Comparison of ENCODE assay signal across 20 mouse cellular contexts in the genomic region with DNA sequence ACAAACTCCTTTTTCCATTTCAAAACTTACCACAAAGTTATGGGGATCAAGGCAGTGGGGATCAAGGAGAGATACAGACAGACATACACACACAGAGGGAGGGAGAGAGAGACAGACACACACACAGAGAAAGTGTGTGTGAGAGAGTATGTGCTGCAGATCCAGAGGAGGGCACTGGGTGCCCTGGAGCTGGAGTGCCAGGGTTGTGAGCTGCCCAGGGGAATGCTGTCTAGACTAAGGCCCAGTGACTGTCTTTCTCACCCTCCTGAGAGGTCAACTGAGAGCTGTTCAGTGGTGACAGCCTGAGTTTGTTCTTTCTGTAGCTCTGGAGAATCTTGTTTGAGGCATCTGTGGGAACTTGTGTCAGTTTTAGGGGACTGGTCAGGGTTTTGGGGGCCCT. TPM values are rescaled to one million over a fixed set of nuclear protein-coding genes. Genes with fewer than 3 reads are reported as not detected.
DNase-seq lines count a peak whose midpoint lies in the region; ATAC-seq and TF ChIP-seq lines count a peak whose summit lies in the region.
"Had no signal": no experiment of that assay in that cellular context is flagged by ENCODE, and none has a peak within 500 bp of the region (broad histone marks: within the 10 kb centered on the region; RNA-seq: fewer than 3 reads in every experiment).

No protein-coding gene starts in this region.

- no peaks in the 10 kb centered on the region for H3K9me3 ChIP-seq in midbrain, embryonic 11.5 days (ENCODE audit: control insufficient read depth, low read length)
- no peaks in the 10 kb centered on the region for H3K9me3 ChIP-seq in midbrain, embryonic 14.5 days (ENCODE audit: control insufficient read depth, low read length)
- no peaks in the 10 kb centered on the region for H3K9me3 ChIP-seq in limb, embryonic 12.5 days
- H3K9me3 ChIP-seq in midbrain, embryonic 16.5 days (replicated peaks; ENCODE audit: control insufficient read depth, low read length, poor library complexity, severe bottlenecking), result no peaks in the 10 kb centered on the region
- H3K9me3 ChIP-seq: embryonic facial prominence, embryonic 10.5 days; forebrain, embryonic 15.5 days; G1E; heart, embryonic 10.5 days; hindbrain, embryonic 13.5 days; intestine, embryonic 15.5 days had no signal

- intact Hi-C loops in gastrocnemius, adult 2 months (cut with DNase I), result no loop called here

- no peaks in the 10 kb centered on the region for H3K4me1 ChIP-seq in midbrain, embryonic 11.5 days (ENCODE audit: control insufficient read depth, insufficient read depth, low read length)
- H3K4me1 ChIP-seq in midbrain, embryonic 14.5 days (ENCODE audit: control insufficient read depth, insufficient read depth, low read length), result no peaks in the 10 kb centered on the region
- H3K4me1 ChIP-seq in limb, embryonic 12.5 days (replicated peaks), result peaks cover 15% of the 10 kb centered on the region
- H3K4me1 ChIP-seq in midbrain, embryonic 16.5 days (ENCODE audit: control insufficient read depth, insufficient read depth, low read length), result no peaks in the 10 kb centered on the region
- H3K4me1 ChIP-seq in cerebellum, adult 2 months (ENCODE audit: control insufficient read depth, insufficient read depth, low read length), result no peaks in the 10 kb centered on the region; the same call in 1 of the 2 replicates
- H3K4me1 ChIP-seq: forebrain, embryonic 15.5 days had no signal

- no peak overlapping the region for H3K27ac ChIP-seq in gastrocnemius, adult 2 months
- no peak overlapping the region for H3K27ac ChIP-seq in midbrain, embryonic 11.5 days (ENCODE audit: low read depth, low read length)
- H3K27ac ChIP-seq in midbrain, embryonic 14.5 days (replicated peaks; ENCODE audit: low read depth, low read length), result no peak overlapping the region
- 0 out of 2 replicates have a peak overlapping the region, but pooled peaks have one; percentile 9 for H3K27ac ChIP-seq in limb, embryonic 12.5 days
- H3K27ac ChIP-seq in midbrain, embryonic 16.5 days (ENCODE audit: low read length), result no peak overlapping the region
- H3K27ac ChIP-seq in cerebellum, adult 2 months (ENCODE audit: insufficient read depth, low read length), result no peak overlapping the region
- H3K27ac ChIP-seq: forebrain, embryonic 15.5 days; heart, embryonic 10.5 days; hindbrain, embryonic 13.5 days; intestine, embryonic 15.5 days had no signal

- no peak overlapping the region for H3K4me2 ChIP-seq in midbrain, embryonic 11.5 days
- H3K4me2 ChIP-seq in midbrain, embryonic 14.5 days (ENCODE audit: low read length), result no peak overlapping the region
- no peak overlapping the region for H3K4me2 ChIP-seq in limb, embryonic 12.5 days
- H3K4me2 ChIP-seq in midbrain, embryonic 16.5 days (ENCODE audit: low read length), result no peak overlapping the region
- H3K4me2 ChIP-seq: forebrain, embryonic 15.5 days; hindbrain, embryonic 13.5 days; intestine, embryonic 15.5 days had no signal

- no peak for TF ChIP-seq CTCF in gastrocnemius, adult 2 months (IDR thresholded peaks at IDR 0.05)
- TF ChIP-seq CTCF in cerebellum, adult 2 months (IDR thresholded peaks at IDR 0.05; ENCODE audit: borderline replicate concordance, insufficient read depth, low read depth, low read length), result no peak

- ATAC-seq in midbrain, embryonic 11.5 days (ENCODE audit: low FRiP score), result no peak
- ATAC-seq in midbrain, embryonic 14.5 days (ENCODE audit: low FRiP score, low TSS enrichment), result no peak
- ATAC-seq in limb, embryonic 12.5 days (ENCODE audit: insufficient number of reproducible peaks, insufficient read depth, low FRiP score, low TSS enrichment, low read depth), result no peak
- no peak for ATAC-seq in midbrain, embryonic 16.5 days
- ATAC-seq: CD4-positive, CD25-positive, alpha-beta regulatory T cell, adult 4 months; forebrain, embryonic 15.5 days; intestine, embryonic 15.5 days had no signal

- H3K27me3 ChIP-seq in midbrain, embryonic 11.5 days (ENCODE audit: control insufficient read depth, insufficient read depth, low read length), result no peaks in the 10 kb centered on the region
- H3K27me3 ChIP-seq in midbrain, embryonic 14.5 days (ENCODE audit: control insufficient read depth, insufficient read depth, low read length), result no peaks in the 10 kb centered on the region
- H3K27me3 ChIP-seq in limb, embryonic 12.5 days, result no peaks in the 10 kb centered on the region
- no peaks in the 10 kb centered on the region for H3K27me3 ChIP-seq in midbrain, embryonic 16.5 days (ENCODE audit: control insufficient read depth, insufficient read depth, low read depth, low read length)
- no peaks in the 10 kb centered on the region for H3K27me3 ChIP-seq in cerebellum, adult 2 months (ENCODE audit: control insufficient read depth, insufficient read depth, low read length)
- H3K27me3 ChIP-seq: forebrain, embryonic 15.5 days; hindbrain, embryonic 13.5 days; intestine, embryonic 15.5 days had no signal

- no peak for TF ChIP-seq POLR2A in cerebellum, adult 2 months (IDR thresholded peaks at IDR 0.05; ENCODE audit: borderline replicate concordance, insufficient read depth, low read length)

- peak; percentile 1 for DNase-seq in gastrocnemius, postnatal 10 days
- DNase-seq in gastrocnemius, adult 2 months, result no peak
- peak; percentile 41 for DNase-seq in midbrain, embryonic 11.5 days (ENCODE audit: low spot score, missing footprints)
- DNase-seq in midbrain, embryonic 14.5 days, result no peak
- peak; percentile 40 for DNase-seq in adipocyte (ENCODE audit: low spot score)
- DNase-seq in cerebellum, adult 2 months, result no peak
- DNase-seq: B cell, adult 2 months; cerebellum, adult 18-20 months; cerebellum, postnatal 10 days; heart, postnatal 10 days; heart, postnatal 4 days had no signal

- H3K4me3 ChIP-seq in gastrocnemius, adult 2 months, result no peak overlapping the region
- no peak overlapping the region for H3K4me3 ChIP-seq in midbrain, embryonic 11.5 days (ENCODE audit: low read depth, low read length)
- H3K4me3 ChIP-seq in midbrain, embryonic 14.5 days (replicated peaks; ENCODE audit: low read depth, low read length), result no peak overlapping the region
- H3K4me3 ChIP-seq in limb, embryonic 12.5 days (replicated peaks), result no peak overlapping the region
- H3K4me3 ChIP-seq in midbrain, embryonic 16.5 days (ENCODE audit: low read depth, low read length), result no peak overlapping the region
- no peak overlapping the region for H3K4me3 ChIP-seq in cerebellum, adult 2 months (replicated peaks; ENCODE audit: insufficient read depth, low read depth, low read length)
- H3K4me3 ChIP-seq: embryonic facial prominence, embryonic 10.5 days; forebrain, embryonic 15.5 days; heart, embryonic 10.5 days; hindbrain, embryonic 13.5 days; intestine, embryonic 15.5 days had no signal

- no peak overlapping the region for H3K9ac ChIP-seq in midbrain, embryonic 11.5 days (ENCODE audit: low read length)
- H3K9ac ChIP-seq in midbrain, embryonic 14.5 days (replicated peaks; ENCODE audit: low read length), result no peak overlapping the region
- H3K9ac ChIP-seq in limb, embryonic 12.5 days (replicated peaks), result no peak overlapping the region
- no peak overlapping the region for H3K9ac ChIP-seq in midbrain, embryonic 16.5 days (ENCODE audit: low read depth, low read length)
- H3K9ac ChIP-seq: forebrain, embryonic 15.5 days; hindbrain, embryonic 13.5 days; intestine, embryonic 15.5 days had no signal

- no peaks in the 10 kb centered on the region for H3K36me3 ChIP-seq in midbrain, embryonic 11.5 days (ENCODE audit: control insufficient read depth, insufficient read depth, low read length)
- peaks cover 11% of the 10 kb centered on the region; the same call in 1 of the 2 replicates for H3K36me3 ChIP-seq in midbrain, embryonic 14.5 days (ENCODE audit: control insufficient read depth, insufficient read depth, low read length)
- H3K36me3 ChIP-seq in limb, embryonic 12.5 days, result peaks cover 25% of the 10 kb centered on the region
- 0 out of 2 replicates have a peak, but pooled peaks cover 3% of the 10 kb centered on the region for H3K36me3 ChIP-seq in midbrain, embryonic 16.5 days (ENCODE audit: control insufficient read depth, insufficient read depth, low read length)
- H3K36me3 ChIP-seq: intestine, embryonic 15.5 days had no signal

RNA-seq across cellular contexts. Expression of gene Zfp36l2, which starts 8.6 kb away (rescaled TPM):
- total RNA-seq in gastrocnemius, postnatal 10 days (2021), result 10 to 100 TPM; 26.2 to 32.6 TPM
- total RNA-seq in gastrocnemius, adult 2 months (2021), result 10 to 100 TPM in 1 of 2 experiments, 1 to 10 TPM in 1; 9.7 to 10.1 TPM
- 14.4 and 14.6 TPM in 2 replicates for polyA plus RNA-seq in midbrain, embryonic 11.5 days (2014; fragmentation: Nextera tagmentation; extraction: Ambion mirVana)
- 4.6 and 6.4 TPM in 2 replicates for polyA plus RNA-seq in midbrain, embryonic 14.5 days (2014; fragmentation: Nextera tagmentation; extraction: Ambion mirVana)
- polyA plus RNA-seq in limb, embryonic 12.5 days (2016; fragmentation: Nextera tagmentation; extraction: Ambion mirVana), result 27.9 and 32.7 TPM in 2 replicates
- 3.1 and 3.6 TPM in 2 replicates for polyA plus RNA-seq in midbrain, embryonic 16.5 days (2015; fragmentation: Nextera tagmentation; extraction: Ambion mirVana)
- 14.2 and 15.9 TPM in 2 replicates for polyA plus RNA-seq in cerebellum, adult 2 months (2012; rRNA removed)

Comparison
In these comparisons a context has a peak if more than half of its experiments do, and no peak if none do; other contexts are left out.
1. DNase-seq: peak in gastrocnemius, postnatal 10 days (single experiment), midbrain, embryonic 11.5 days (single experiment) and adipocyte (single experiment); none in gastrocnemius, adult 2 months (single experiment), midbrain, embryonic 14.5 days (single experiment) and cerebellum, adult 2 months (0 of 2).